Mouse (Mus musculus) neural tube, embryonic 14.5 days (tissue): ENCODE measurements around the gene Chd3. TPM values are rescaled to one million over a fixed set of nuclear protein-coding genes. Genes with fewer than 3 reads are reported as not detected.

Source experiments
- ATAC-seq: fragments of 200-750 bp; cut with Nextera tagmentation; 2 replicates; pipeline ENCODE4 v1.8.0; 2017; ENCODE audit warnings: low read depth, mild to moderate bottlenecking, moderate TSS enrichment, moderate library complexity
- H3K27ac ChIP-seq: fragments of 300-500 bp; sonication (generic); 2 replicates; pipeline ENCODE4 v1.5.1; 2014; ENCODE audit warnings: low read depth, mild to moderate bottlenecking, control low read depth, low read length, moderate library complexity, mixed read lengths
- H3K27me3 ChIP-seq: fragments of 300-500 bp; sonication (generic); 2 replicates; pipeline ENCODE4 v1.6.1; 2014; ENCODE audit warnings: low read length; ENCODE audit not compliant: control insufficient read depth, insufficient read depth
- H3K36me3 ChIP-seq: fragments of 300-500 bp; sonication (generic); 2 replicates; pipeline ENCODE4 v1.6.1; 2014; ENCODE audit warnings: low read length, mixed read lengths; ENCODE audit not compliant: control insufficient read depth, insufficient read depth
- H3K4me1 ChIP-seq: fragments of 300-500 bp; sonication (generic); 2 replicates; pipeline ENCODE4 v1.6.1; 2014; ENCODE audit warnings: low read length; ENCODE audit not compliant: control insufficient read depth, insufficient read depth
- H3K4me2 ChIP-seq: fragments of 300-500 bp; sonication (generic); 2 replicates; pipeline ENCODE4 v1.6.1; 2014; ENCODE audit warnings: mild to moderate bottlenecking, low read depth, low read length, control low read depth
- H3K4me3 ChIP-seq: fragments of 300-500 bp; sonication (generic); 2 replicates; pipeline ENCODE4 v1.5.1; 2014; ENCODE audit warnings: low read depth, low read length, control low read depth, mixed read lengths
- H3K9ac ChIP-seq: fragments of 300-500 bp; sonication (generic); replicated peaks from 2 replicates; pipeline ENCODE4 v1.6.1; 2014; ENCODE audit warnings: low read depth, mild to moderate bottlenecking, control low read depth, low read length, mixed read lengths
- H3K9me3 ChIP-seq: fragments of 300-500 bp; sonication (generic); 2 replicates; pipeline ENCODE4 v1.6.1; 2016; ENCODE audit warnings: low read length; ENCODE audit not compliant: control insufficient read depth
- WGBS: fragments of 180-500 bp; shearing (Covaris S2); extraction: QIAGEN DNeasy Blood & Tissue Kit; methylation state at CpG from one replicate; pipeline ENCODE4 v1.1.7; 2014; 5-methylcytosine and 5-hydroxymethylcytosine counted together
- polyA plus RNA-seq: library from polyadenylated mRNA; unstranded; fragments of >200 nt; fragmentation: Nextera tagmentation; extraction: Ambion mirVana; gene quantifications from 2 replicates; pipeline ENCODE4 v1.2.1, GENCODE M21; 2014

The Chd3 gene
- polyA plus RNA-seq, 1 experiment from 2014 or later = 89.6 TPM

GRCm38 (mm10) chr11:69382478-69383105, 13.4 kb upstream of the Chd3 start:
- Histone ChIP-seq H3K36me3 (no peaks in the 10 kb centered on the region), H3K27ac (no peak overlapping the region), H3K9me3 (no peaks in the 10 kb centered on the region), H3K27me3 (no peaks in the 10 kb centered on the region), H3K9ac (no peak overlapping the region), H3K4me3 (no peak overlapping the region), H3K4me1 (no peaks in the 10 kb centered on the region), H3K4me2 (no peak overlapping the region)
- ATAC-seq = no peak
- 69% methylated on average over 10 of the region's 10 CpGs for WGBS

- Histone ChIP-seq H3K9ac (no peak overlapping the region), H3K36me3 (no peaks in the 10 kb centered on the region), H3K27ac (no peak overlapping the region), H3K4me2 (no peak overlapping the region), H3K27me3 (no peaks in the 10 kb centered on the region), H3K9me3 (no peaks in the 10 kb centered on the region), H3K4me1 (no peaks in the 10 kb centered on the region), H3K4me3 (no peak overlapping the region)
- WGBS = 93% methylated on average over 6 of the region's 6 CpGs
- ATAC-seq = no peak
These were observed 12.2 kb upstream of the Chd3 start for GRCm38 (mm10) chr11:69381356-69381755.

GRCm38 (mm10) chr11:69379600-69379999, 10.4 kb upstream of the Chd3 start:
- no peak overlapping the region for H3K4me2 ChIP-seq
- H3K27ac ChIP-seq = no peak overlapping the region
- no peak for ATAC-seq
- WGBS = 95% methylated on average over 3 of the region's 3 CpGs
- no peaks in the 10 kb centered on the region for H3K9me3 ChIP-seq
- no peak overlapping the region for H3K4me3 ChIP-seq
- H3K36me3 ChIP-seq = no peaks in the 10 kb centered on the region
- no peaks in the 10 kb centered on the region for H3K27me3 ChIP-seq
- no peak overlapping the region for H3K9ac ChIP-seq
- no peaks in the 10 kb centered on the region for H3K4me1 ChIP-seq

GRCm38 (mm10) chr11:69377766-69378165, 8.6 kb upstream of the Chd3 start:
- 84% methylated on average over 3 of the region's 3 CpGs for WGBS
- Histone ChIP-seq H3K27me3 (no peaks in the 10 kb centered on the region), H3K36me3 (0 out of 2 replicates have a peak, but pooled peaks cover 3% of the 10 kb centered on the region), H3K4me3 (no peak overlapping the region), H3K9ac (no peak overlapping the region), H3K4me2 (no peak overlapping the region), H3K4me1 (0 out of 2 replicates have a peak, but pooled peaks cover under 1% of the 10 kb centered on the region), H3K9me3 (no peaks in the 10 kb centered on the region), H3K27ac (no peak overlapping the region)
- ATAC-seq = no peak

GRCm38 (mm10) chr11:69375646-69376045, 6.4 kb upstream of the Chd3 start:
- WGBS = 79% methylated on average over 4 of the region's 4 CpGs
- H3K9me3 ChIP-seq = no peaks in the 10 kb centered on the region
- H3K27ac ChIP-seq = no peak overlapping the region
- no peak overlapping the region for H3K4me2 ChIP-seq
- no peaks in the 10 kb centered on the region for H3K27me3 ChIP-seq
- no peak overlapping the region for H3K9ac ChIP-seq
- no peak overlapping the region for H3K4me3 ChIP-seq
- H3K4me1 ChIP-seq = peaks cover 19% of the 10 kb centered on the region
- ATAC-seq = no peak
- 0 out of 2 replicates have a peak, but pooled peaks cover 3% of the 10 kb centered on the region for H3K36me3 ChIP-seq

- 90% methylated on average over 16 of the region's 16 CpGs for WGBS
- H3K9ac ChIP-seq = 0 out of 2 replicates have a peak overlapping the region, but pooled peaks have one; percentile 16
These were observed 4.2 kb upstream of the Chd3 start for GRCm38 (mm10) chr11:69373223-69373965.

GRCm38 (mm10) chr11:69372780-69373170, 3.6 kb upstream of the Chd3 start:
- Histone ChIP-seq H3K4me3 (no peak overlapping the region), H3K36me3 (0 out of 2 replicates have a peak, but pooled peaks cover 3% of the 10 kb centered on the region), H3K4me2 (no peak overlapping the region), H3K27ac (no peak overlapping the region; the same call in 1 of the 2 replicates), H3K9me3 (no peaks in the 10 kb centered on the region), H3K9ac (no peak overlapping the region), H3K27me3 (no peaks in the 10 kb centered on the region), H3K4me1 (peaks cover 28% of the 10 kb centered on the region)
- no peak for ATAC-seq
- 68% methylated on average over 3 of the region's 3 CpGs for WGBS

More at GRCm38 (mm10) chr11:69373223-69373965, 4.2 kb upstream of the Chd3 start:
- no peak overlapping the region for H3K4me3 ChIP-seq
- H3K27me3 ChIP-seq = no peaks in the 10 kb centered on the region
- ATAC-seq = no peak
- peaks cover 25% of the 10 kb centered on the region for H3K4me1 ChIP-seq
- no peak overlapping the region for H3K27ac ChIP-seq
- no peaks in the 10 kb centered on the region for H3K9me3 ChIP-seq
- 0 out of 2 replicates have a peak, but pooled peaks cover 3% of the 10 kb centered on the region for H3K36me3 ChIP-seq
- H3K4me2 ChIP-seq = no peak overlapping the region

GRCm38 (mm10) chr11:69372056-69372779, 3.0 kb upstream of the Chd3 start:
- WGBS = 24% methylated on average over 12 of the region's 12 CpGs
- Histone ChIP-seq H3K27me3 (no peaks in the 10 kb centered on the region), H3K4me3 (no peak overlapping the region), H3K4me2 (peak overlapping the region; percentile 34; the same call in 1 of the 2 replicates), H3K9me3 (no peaks in the 10 kb centered on the region), H3K27ac (peak overlapping the region; percentile 64), H3K9ac (no peak overlapping the region), H3K36me3 (0 out of 2 replicates have a peak, but pooled peaks cover 3% of the 10 kb centered on the region), H3K4me1 (peaks cover 34% of the 10 kb centered on the region)
- ATAC-seq = no peak
